Mouse (Mus musculus): ENCODE results near the gene Rspo1.

Rspo1 gene

DNA sequence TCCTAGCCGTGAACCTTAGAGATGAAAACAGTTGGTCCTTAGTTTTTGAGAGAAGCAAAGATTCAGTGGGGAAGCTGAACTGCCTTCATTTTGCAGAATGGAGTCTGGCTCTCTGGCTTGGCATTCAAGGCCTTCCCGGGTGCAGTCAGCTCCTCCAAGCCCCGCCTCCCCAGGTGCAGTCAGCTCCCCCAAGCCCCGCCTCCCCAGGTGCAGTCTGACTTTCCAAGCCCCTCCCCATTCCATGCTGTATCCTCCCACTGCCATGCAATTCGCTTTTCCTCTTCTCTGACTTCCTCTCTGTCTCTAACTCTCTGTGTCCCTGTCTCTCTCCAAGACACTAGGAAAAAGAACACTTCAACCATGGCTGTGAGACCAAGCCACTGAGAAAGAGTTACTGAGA lies 8.0 kb upstream of the Rspo1 start:
- no peak for DNase-seq

DNA sequence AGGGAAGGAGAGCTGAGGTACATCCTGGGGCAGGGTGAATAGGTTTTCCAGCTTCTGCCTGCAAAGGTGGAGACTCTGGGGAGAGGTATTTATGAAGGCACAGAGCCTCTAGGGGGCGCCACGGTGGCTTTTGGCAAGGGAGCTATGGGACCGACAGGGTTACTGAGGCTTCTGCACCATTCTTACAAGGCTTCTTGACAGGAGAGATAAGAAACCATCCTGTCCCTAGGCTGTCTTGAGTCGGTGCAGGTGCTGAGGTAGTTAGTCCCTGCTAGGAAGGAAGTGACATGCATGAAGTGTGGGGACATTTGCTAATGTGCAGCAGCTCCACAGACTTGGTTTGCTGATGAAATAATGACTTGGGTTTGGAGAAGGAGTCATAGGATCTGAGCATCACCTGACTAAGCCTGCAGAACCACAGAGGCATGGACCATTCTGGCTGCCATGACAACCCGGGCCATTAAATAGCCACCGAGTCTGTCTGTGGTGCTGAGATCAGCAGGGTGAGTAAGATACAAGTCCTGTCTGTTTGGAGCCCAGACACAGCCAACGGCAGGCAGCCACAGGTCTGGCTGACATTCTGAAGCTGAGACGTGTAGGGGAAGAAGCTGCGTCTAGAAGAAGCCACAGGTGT lies 2.2 kb upstream of the Rspo1 start:
- no peak for DNase-seq

DNA sequence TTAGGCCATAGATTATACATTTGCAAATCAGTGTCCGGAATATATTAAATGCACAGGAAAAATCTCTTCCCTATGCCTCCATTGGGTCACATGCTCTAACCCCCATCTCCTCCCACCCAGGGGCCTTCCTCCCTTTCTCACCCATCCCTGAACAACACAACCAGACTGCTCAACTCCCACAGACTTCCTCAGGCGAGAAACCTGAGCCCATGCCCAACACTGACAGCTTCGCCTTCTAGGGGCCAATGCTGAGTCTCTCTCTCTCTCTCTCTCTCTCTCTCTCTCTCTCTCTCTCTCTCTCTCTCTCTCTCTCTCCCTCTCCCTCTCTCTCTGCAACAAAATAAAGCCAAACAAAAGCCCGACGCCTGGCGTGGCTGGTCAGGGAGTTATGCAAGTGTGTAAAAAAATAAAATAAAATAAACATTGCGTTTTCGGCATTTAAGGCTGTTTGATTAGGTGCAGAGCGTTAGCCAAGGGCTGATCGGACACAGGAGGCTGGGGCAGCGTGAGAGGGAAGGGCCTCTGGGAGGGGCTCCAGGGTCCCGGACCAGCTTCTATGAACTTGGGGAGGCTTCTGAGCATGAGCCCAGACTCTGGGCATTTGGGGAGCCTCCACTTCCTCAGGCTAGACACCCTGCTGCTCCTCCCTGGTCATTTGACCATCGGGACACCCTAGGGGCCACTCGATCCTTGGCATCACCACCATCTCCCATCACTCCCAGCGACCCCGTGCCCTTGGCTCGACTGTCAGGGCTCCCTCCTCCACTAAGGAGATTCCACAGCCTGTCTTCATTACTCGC lies 1.2 kb upstream of the Rspo1 start:
- no peak for DNase-seq

DNA sequence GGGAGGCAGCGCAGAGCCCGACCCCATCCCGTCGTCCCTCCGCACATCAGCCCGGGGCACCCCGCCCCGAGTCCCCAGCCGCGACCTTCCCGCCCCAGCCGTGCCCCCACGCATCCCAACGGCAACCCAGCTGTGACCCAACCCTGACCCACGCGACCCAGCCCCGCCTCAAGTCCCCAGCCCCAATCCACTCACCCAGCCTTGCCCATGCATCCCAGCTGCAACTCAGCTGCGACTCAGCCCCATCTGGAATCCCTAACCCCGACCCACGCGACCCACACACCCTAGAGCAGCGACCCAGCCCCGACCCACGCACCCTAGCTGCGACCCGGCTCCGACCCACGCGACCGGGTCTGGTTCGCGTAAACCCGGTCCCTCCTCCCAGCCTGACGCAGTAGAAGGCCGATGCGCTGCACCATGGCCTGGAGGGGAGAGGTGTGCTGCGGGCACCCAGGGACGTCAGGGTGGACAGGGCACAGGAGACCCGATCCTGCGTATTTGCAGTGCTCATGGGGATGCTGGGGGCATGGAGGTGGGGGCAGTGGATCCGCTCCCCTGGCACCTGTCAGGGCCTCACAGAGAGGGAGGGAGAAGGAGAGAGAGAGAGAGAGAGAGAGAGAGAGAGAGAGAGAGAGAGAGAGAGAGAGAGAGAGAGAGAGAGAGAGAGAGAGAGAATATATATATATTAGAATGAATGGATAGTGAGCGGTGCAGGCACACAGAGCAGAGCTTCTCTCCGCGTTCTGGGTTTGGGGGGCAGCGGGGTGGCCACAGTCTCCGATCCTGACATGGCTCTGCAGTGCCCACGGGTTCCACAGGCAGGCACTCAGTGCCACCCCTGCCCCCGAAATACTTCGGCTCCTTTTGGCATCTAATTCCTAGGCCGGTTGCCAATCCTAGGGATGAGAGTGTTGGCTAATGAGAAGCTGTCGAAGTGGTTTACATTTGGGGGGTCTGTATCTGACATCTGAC lies 795 bp downstream of the Rspo1 start:
- no peak for DNase-seq

DNA sequence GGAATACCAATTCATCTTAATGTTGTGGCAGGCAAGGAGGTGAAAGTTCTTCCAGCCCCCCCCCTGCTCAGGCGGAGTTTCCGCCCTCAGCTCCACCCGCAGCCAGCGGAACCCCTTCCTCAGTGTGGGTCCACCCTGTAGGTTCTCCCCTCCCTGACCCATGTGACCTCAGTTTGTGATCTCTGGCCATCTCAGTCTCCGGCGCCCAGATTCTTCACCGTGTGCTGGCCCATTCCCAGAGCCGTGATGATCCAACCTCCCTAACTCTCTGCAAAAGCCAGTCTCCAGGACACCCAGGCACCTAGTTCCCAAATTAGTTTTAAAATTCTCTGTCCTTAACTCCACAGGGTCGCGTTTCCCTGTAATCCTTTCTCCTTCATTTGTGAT lies 1.5 kb downstream of the Rspo1 start:
- no peak for DNase-seq

DNA sequence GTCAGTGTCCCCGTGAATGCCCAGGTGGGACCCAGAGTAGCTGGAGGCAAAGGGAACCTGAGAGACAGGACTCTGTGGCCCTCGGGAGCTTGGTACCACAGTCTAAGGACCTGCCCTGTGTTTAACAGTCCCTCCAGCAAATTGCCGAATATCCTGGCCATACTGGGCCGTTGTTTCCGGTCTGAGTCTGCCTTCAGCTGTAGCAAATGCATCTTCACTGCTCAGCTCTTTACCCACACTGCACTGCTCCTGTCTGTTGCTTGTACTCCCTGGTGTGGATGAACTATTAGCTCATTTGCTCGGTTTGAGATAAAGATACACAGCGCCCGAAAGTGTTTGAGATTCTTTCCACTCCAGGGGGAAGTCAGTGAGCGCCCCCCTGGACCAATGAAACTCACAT lies 2.2 kb downstream of the Rspo1 start:
- DNase-seq, result no peak

DNA sequence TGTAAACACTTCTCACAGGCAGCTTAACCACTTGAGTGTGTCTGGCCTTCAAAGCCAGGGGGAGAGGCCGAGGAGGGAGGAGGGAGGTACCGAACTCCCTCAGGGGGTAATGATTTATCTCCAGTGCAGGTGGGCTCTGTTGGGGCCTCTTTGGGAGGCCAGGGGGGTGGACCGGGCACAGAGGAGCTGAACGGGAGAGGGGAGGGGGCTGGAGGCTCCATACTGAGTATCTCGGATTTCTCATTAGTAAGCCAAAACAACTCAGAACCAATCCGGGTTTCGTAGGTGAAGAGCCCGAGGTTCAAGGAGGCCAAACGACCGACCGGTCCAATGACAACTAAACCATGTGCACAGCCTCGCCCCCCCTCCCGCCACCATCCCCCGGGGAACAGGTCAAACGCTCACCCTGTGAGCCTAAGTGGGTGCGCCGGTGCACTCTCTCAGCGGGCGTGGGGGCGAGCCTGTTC lies 3.6 kb downstream of the Rspo1 start:
- DNase-seq, result no peak

DNA sequence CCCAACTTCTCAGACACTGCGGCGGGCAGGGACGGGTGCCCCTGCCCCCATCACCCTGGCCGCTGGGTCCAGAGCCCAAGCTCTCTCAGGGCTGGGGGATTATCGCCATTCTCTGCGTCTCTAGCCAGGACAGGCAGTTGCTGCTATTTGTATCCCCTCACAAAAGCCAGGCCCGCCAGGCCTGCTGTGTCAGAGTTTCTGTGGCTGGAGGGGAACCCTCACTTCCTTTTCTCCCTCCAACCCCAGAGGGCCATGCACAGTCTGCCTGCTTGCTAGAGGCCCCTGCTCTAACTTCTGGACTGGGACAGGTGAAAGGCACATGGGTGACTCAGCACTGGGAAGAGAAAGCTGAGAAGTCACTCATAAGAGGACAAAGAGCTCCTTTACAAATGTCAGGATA lies 4.1 kb downstream of the Rspo1 start:
- DNase-seq, result no peak

DNA sequence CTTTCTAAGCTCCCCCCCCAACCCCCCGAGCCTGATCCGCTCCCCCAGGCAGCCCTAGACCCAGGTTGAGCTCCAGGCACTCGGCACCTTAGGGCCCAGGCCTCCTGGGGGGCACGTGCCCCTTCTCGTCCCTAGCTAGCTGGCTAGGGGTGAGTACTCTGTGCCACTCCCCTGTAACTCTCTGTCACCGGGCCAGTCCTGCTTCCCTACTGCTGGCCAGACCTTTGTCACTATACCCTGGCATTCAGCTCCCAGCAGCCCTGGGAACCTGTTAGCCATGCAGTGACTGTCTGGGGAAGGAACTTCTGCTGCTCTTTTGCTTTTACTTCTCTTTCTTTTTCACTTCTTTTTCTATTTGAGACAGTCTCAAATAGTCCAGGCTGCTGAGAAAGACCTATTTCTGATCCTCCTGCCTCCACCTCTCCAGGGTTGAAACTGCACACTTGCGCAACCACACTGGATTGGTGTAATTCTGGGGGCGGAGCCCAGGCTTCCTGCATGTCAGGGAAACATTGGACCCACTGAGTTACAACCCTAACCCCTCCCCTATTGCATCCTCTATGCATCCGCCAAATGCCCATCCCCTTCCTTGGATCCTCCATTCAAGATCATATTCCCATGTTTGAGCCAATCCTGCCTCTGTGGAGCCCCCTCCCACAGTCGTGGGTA lies 11.4 kb downstream of the Rspo1 start:
- DNase-seq, result no peak

DNA sequence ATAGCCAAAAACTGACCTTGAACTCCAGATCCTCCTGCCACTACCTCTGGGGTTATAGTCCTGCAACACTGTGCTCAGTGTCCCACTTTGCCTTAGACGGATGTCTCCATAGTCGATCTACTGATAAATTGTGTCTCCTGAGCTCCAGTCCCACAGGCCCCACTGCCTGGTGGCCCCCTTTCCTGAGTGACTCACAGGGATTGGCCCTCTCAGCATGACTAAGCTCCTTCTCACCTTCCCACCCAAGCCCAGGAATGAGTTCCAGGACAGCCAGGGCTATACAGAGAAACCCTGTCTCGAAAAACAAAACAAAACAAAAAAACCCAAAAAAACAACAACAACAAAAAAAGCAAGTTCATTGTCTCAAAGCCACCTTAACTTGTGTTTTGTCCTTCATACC lies 13.3 kb downstream of the Rspo1 start:
- DNase-seq, result no peak

DNA sequence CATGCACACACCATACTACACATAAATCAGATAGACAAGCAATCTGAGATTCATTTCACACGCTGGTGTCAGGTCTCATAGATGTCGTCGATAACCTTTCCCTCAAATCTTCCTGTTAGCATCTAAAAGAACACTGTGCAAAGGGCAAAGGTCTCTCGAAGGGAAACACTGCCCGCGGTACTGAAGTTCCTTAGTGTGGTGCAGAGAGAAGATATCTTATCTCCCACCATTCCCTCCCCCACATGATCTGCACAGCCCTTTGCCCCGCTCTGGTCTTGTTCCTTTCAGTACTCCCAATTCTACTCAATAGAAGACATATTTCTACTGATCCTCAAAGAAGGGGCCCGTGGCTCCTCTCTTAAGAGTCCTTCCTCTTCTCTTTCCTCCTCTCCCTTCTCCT lies 16.7 kb downstream of the Rspo1 start:
- DNase-seq, result no peak

DNA sequence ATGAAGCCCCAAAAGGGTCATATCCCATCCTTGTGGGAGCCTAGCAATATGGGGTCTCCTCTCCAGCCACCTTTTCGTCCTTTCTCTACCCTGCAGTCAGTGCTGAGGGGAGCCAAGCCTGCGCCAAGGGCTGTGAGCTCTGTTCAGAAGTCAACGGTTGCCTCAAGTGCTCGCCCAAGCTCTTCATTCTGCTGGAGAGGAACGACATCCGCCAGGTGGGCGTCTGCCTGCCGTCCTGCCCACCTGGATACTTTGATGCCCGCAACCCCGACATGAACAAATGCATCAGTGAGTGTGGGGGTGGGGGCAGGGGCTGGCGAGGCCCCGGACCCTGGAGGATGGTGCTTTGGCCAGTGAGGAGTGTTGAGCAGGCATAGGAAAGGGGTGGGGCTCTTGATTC lies 18.7 kb downstream of the Rspo1 start:
- DNase-seq, result no peak

DNA sequence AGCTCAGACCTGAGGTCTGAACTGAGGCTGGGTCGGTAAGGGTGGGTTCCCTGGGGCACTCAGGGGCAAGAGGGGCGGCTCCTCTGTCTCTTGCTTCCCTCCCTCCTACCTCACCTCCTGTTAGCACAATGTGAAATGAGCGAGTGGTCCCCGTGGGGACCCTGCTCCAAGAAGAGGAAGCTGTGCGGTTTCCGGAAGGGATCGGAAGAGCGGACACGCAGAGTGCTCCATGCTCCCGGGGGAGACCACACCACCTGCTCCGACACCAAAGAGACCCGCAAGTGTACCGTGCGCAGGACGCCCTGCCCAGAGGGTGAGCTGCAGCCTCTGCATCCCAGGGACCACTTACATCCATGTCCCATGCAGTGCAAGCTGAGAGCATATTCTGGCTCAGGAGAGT lies 21.2 kb downstream of the Rspo1 start:
- no peak for DNase-seq

DNA sequence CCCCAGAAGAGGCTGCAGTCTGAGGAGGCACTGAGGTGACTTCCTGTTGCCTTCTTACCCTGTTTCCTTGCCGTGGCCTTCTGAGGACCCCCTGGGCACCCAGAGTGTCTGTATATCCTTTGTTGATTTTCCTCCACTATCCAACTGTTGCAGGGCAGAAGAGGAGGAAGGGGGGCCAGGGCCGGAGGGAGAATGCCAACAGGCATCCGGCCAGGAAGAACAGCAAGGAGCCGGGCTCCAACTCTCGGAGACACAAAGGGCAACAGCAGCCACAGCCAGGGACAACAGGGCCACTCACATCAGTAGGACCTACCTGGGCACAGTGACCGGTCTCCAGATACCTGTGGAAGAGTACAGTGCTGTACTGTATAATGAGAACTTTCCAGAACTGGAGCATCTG lies 22.0 kb downstream of the Rspo1 start:
- no peak for DNase-seq

DNA sequence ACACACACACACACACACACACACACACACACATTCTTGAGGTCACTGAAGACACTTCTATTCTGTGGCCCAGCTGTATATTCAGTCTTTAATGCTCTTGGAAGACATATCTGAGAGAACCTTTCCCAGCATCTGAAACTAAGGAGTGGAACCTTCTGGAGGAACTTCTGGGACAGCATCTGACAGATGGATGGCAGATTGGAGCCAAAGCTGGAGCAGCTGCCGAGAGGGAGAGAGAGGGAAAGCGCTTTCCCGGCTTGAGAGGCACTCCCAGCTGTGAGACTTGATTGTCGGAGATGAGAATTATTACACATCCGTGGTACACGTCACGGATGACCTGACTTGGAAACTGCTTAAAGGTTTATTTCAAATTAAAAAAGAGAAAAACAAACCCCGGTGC lies 22.5 kb downstream of the Rspo1 start:
- peak; percentile 18 for DNase-seq

DNA sequence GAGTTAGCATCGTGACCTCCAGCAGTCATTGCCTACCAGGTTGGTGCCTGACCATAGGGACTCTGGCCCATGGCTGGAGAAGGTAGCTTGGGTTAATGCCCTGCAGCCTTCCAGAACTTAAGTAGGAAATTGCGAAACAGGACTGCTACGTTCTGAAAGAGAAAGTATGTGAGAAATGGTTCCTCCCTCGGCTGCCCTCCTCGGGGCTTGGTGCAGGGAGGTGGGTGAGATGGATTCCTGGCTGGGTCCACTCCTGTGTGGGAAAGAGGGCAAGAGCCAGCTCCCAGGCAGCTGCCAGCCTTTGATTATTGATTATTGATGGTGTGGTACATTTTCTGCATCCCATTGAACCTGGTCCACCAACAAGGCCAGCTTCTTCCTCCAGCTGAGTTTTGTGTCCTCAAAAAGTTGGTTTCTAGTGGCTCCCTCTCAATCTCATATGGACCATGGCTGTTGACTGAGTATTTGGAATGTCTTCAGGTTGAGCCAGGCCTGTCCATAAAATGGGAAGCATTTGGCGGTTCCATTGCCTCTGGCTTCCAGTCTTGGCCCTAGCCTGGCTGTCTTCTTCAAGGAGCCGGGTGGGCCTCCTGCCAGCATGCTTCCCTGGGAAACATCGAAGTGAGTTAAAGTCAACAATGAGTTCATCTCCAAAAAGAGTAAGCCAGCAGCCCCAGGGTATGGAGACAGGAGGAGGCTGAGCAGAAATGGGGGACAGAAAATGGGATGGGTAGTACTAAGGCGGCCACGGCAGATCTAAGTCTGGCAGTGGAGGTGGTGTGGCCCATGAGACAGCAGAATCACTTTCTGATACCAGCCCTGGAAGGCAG lies 29.8 kb downstream of the Rspo1 start, which contains the start of gene Gnl2:
Gene Gnl2 (plus strand): TSS at position 780 of the 830 bp plus-strand sequence.
- DNase-seq, result no peak

DNA sequence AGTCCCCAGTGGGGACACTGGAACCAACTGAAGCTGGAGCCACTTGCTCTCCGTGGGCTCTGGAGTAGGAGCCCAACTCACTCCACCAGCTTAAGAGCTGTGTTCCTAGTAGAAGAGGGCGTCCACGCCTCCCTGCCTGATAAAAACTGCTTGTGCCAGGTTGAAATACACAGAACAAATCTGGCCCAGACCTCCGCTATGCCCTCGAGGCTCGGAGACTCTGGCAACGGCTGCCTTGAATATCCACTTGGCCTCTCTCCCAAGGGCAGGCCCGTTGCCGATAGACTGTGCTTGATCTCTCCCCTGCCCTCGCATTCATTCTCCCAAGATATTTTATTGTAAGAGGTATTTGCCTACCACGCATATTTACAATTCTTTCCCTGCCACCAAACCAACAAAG lies 31.2 kb downstream of the Rspo1 start:
- DNase-seq, result no peak

DNA sequence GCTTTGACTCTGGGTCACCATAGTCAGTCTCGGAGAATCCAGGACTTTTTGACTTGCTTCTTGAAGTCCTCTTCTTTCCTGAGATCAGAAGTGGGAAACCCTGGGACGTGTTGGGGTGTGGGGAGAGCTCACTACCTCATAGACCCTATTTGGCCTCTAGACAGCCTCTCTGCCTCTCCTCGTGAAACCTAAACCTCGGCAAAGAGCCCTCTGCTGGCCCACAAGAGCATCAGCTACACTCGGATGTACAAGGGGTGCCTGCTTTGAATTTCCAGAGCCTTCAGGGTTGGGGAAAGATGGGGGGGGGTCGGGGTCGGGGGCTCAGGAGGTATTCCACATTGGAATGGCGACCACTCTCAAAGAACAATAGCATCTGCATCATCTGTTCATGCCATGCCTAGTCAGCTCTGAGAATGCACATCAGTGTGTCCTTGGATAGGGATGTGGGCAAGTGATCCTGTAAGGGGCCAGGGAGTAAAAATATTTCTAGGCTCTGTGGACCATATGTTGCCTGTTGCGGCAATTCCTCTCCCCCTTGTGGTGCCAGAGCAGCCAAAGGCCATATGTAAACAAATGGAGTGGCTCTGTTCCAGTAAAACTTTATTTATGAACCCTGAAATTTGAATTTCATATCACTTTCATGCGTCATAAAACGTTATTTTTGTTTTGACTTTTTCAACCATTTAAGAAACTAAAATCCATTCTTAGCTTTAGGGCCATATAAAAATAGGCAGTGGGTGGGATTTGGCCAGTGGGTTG lies 34.7 kb downstream of the Rspo1 start:
- DNase-seq, result peak; percentile 28

DNA sequence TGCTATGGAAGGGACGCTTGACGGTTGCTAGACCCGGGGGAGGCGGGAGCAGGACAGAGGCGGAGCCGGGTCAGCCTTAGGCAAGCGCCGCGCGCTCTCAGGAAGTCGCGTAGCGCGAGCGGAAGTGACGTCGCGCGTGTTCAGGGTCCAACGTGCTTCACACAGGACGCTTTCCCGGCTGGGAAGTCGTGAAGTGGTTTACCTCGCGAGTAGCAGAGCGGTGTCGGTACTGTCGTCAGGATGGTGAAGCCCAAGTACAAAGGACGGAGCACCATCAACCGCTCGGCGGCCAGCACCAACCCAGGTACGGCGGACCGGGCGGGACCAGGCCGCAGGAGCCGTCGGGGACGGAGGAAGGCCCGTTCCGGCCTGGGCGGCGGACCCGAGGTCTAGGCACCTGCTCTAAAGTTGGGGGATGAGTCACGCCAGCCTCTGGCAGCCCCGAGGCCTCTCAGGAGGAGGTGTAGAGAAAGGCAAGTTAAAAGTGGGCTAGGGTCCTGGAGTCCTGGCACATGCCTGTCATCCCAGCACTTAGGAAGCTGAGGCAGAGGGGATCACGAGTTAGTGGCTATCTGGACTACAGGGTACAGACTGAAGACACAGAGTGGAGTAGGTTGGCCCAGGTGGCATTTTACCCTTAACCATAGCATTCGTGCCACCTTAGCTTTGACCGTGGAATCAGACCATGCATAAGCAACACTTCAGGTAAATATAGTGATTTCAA lies 43.8 kb downstream of the Rspo1 start:
- peak; percentile 97 for DNase-seq

DNA sequence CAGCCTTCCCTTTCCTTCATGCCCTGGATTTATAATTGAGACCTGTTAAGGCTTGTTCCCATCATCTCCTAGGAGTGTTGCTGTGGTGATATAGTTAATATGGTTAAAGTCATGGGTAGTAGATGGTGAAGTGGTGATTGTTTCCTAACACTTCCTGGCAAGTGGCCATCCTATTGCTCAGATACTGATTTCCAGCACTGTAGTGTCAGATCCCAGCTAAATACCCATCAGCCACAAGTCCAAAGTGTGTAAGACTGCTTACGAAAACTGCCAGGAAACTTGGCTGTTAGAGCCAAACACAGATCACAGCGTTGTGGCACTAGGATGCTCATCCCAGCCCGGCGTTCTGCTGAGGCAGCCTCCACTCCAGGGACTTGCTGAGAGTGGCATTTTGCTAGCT lies 48.1 kb downstream of the Rspo1 start:
- DNase-seq, result no peak
